Mouse (Mus musculus): ENCODE measurements around the gene Kif7. TPM values are rescaled to one million over a fixed set of nuclear protein-coding genes. Genes with fewer than 3 reads are reported as not detected.

Kif7 gene
- polyA plus RNA-seq, 1 experiment from 2014 or later = 1.2 TPM

DNA sequence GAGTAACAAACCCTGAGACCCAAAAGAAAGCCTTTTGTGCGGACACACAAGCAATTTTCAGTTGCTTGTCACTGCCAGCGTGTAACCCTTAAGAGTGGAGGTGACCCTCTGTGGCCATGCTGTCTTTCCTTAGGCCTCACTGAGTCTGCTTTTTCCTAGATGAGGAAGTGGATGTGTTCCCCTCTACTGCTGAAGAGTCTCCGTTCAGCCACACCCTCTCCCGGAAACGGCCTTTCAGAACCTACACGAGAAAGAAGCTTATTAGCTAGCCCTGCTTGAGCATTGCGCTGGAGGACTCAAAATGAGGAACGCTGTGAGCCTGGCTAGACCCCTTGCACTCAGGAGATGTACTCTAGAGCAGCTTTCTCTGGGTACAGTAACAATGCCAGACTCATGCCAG lies 19.0 kb downstream of the Kif7 start:
- WGBS = 85% methylated on average over 8 of the region's 8 CpGs
- ATAC-seq = no peak
- H3K36me3 ChIP-seq (ENCODE audit: control insufficient read depth, insufficient read depth, low read length) = peaks cover 28% of the 10 kb centered on the region

DNA sequence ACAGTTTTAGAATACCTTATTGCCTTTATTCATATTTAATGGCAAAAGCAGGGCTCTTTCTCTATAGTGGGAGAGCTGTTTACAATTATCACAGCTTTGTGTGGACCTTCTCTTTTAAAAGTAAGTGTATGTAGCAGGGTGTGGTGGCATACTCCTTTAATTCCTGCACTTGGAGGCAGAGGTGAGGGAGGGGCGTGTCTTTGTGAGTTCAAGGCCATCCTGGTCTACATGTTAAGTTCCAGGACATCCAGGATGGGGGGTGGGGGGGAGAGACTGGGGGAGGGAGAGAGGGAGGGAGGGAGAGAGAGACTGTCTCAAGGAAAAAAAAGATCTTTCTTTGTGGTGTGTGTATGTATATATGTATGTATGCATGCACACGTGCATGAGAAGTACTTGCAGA lies 35.3 kb downstream of the Kif7 start:
- peaks cover 11% of the 10 kb centered on the region for H3K36me3 ChIP-seq (ENCODE audit: control insufficient read depth, insufficient read depth, low read length)

More for the DNA sequence above, 19.0 kb downstream of the Kif7 start:
- Histone ChIP-seq H3K9me3 (ENCODE audit: control insufficient read depth, low read length) (no peaks in the 10 kb centered on the region), H3K9ac (ENCODE audit: low read depth, low read length) (no peak overlapping the region), H3K27ac (ENCODE audit: low read length) (no peak overlapping the region), H3K27me3 (replicated peaks; ENCODE audit: control insufficient read depth, insufficient read depth, low read length) (no peaks in the 10 kb centered on the region), H3K4me2 (ENCODE audit: low read depth, low read length) (no peak overlapping the region), H3K4me1 (ENCODE audit: control insufficient read depth, insufficient read depth, low read length) (no peaks in the 10 kb centered on the region), H3K4me3 (ENCODE audit: low read length) (no peak overlapping the region)

DNA sequence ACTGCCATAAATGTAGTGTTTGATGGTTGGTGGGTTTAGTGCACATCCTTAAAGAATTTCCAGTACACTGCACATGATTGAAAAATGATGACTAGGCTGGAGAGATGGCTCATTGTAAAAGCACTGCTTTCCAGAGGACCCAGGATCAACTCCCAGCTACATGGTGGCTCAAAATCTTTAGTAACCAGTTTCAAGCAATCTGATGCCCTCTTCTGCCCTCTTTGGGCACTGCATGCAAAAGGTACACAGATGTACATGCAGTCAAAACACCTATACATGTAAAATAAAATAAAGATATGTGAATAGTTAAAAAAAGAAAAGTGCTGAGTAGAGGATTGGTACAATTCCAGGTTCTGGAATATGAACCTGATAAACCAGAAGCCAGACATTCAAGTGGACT lies 36.3 kb downstream of the Kif7 start:
- Histone ChIP-seq H3K4me3 (ENCODE audit: low read length) (no peak overlapping the region), H3K9ac (ENCODE audit: low read depth, low read length) (no peak overlapping the region), H3K27ac (ENCODE audit: low read length) (no peak overlapping the region), H3K36me3 (ENCODE audit: control insufficient read depth, insufficient read depth, low read length) (peaks cover 11% of the 10 kb centered on the region), H3K4me1 (ENCODE audit: control insufficient read depth, insufficient read depth, low read length) (no peaks in the 10 kb centered on the region), H3K4me2 (ENCODE audit: low read depth, low read length) (no peak overlapping the region), H3K9me3 (ENCODE audit: control insufficient read depth, low read length) (no peaks in the 10 kb centered on the region), H3K27me3 (replicated peaks; ENCODE audit: control insufficient read depth, insufficient read depth, low read length) (no peaks in the 10 kb centered on the region)
- no peak for ATAC-seq

More for the DNA sequence above, 35.3 kb downstream of the Kif7 start:
- no peaks in the 10 kb centered on the region for H3K27me3 ChIP-seq (replicated peaks; ENCODE audit: control insufficient read depth, insufficient read depth, low read length)
- H3K9ac ChIP-seq (ENCODE audit: low read depth, low read length) = no peak overlapping the region
- H3K27ac ChIP-seq (ENCODE audit: low read length) = no peak overlapping the region
- no peak overlapping the region for H3K4me2 ChIP-seq (ENCODE audit: low read depth, low read length)
- WGBS = 96% methylated on average over 2 of the region's 2 CpGs
- no peak overlapping the region for H3K4me3 ChIP-seq (ENCODE audit: low read length)
- ATAC-seq = no peak
- no peaks in the 10 kb centered on the region for H3K4me1 ChIP-seq (ENCODE audit: control insufficient read depth, insufficient read depth, low read length)
- H3K9me3 ChIP-seq (ENCODE audit: control insufficient read depth, low read length) = no peaks in the 10 kb centered on the region

DNA sequence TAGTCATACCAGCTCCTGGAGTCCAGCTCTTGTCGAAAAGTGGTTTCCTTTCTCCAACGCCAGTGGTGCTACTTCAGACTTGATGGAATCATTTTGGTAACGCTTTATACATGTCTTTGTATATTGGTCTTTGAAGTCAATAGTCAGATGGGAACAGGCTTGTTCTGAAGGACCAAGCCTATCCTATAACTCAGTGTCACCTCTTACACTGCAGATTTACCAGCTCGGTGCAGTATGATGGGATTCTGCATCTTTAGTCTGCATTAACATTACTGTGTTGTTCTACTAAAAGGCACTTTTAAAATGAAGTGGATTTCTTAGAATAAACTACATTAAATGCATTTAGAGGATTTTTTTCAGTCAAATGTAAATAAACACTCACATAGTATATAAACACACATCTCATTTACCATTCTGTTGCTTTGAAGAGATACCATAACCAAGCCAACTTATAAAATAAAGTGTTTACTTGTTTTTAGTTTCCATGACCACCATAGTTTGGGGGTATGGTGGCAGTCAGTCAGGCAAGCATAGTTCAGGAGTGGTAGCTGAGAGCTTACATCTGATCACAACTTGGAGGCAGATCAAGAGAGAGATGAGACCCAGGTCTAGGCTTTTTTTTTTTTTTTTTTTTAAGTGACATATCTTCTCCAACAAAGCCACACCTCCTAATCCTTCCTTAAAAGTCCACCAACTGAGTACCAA lies 44.5 kb downstream of the Kif7 start:
- Histone ChIP-seq H3K27ac (ENCODE audit: low read length) (no peak overlapping the region), H3K4me3 (ENCODE audit: low read length) (no peak overlapping the region), H3K9ac (ENCODE audit: low read depth, low read length) (no peak overlapping the region), H3K4me1 (ENCODE audit: control insufficient read depth, insufficient read depth, low read length) (no peaks in the 10 kb centered on the region), H3K9me3 (ENCODE audit: control insufficient read depth, low read length) (no peaks in the 10 kb centered on the region), H3K4me2 (ENCODE audit: low read depth, low read length) (no peak overlapping the region), H3K36me3 (ENCODE audit: control insufficient read depth, insufficient read depth, low read length) (peaks cover 24% of the 10 kb centered on the region; the same call in 1 of the 2 replicates), H3K27me3 (replicated peaks; ENCODE audit: control insufficient read depth, insufficient read depth, low read length) (no peaks in the 10 kb centered on the region)
- 94% methylated on average over 4 of the region's 4 CpGs for WGBS
- ATAC-seq = no peak

DNA sequence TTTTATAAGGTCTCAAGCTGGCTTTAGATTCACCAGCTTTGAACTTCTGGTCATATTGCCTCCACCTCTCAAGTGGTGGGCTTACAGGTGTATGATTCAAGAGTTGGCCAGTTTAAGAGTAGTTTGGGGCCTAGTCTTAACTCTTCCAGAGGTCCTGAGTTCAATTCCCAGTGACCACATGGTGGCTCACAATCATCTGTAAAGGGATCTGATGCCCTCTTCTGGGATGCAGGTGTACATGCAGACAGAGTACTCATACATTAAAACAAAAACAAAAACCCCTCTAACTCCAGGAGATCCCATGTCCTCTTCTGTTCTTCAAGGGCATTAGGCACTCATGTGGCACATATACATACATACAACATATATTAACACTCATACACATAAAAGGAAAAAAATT lies 48.8 kb downstream of the Kif7 start:
- no peak overlapping the region for H3K4me3 ChIP-seq (ENCODE audit: low read length)
- peaks cover 17% of the 10 kb centered on the region; the same call in 1 of the 2 replicates for H3K36me3 ChIP-seq (ENCODE audit: control insufficient read depth, insufficient read depth, low read length)
- no peak overlapping the region for H3K9ac ChIP-seq (ENCODE audit: low read depth, low read length)
- no peak overlapping the region for H3K27ac ChIP-seq (ENCODE audit: low read length)
- no peak overlapping the region for H3K4me2 ChIP-seq (ENCODE audit: low read depth, low read length)
- H3K9me3 ChIP-seq (ENCODE audit: control insufficient read depth, low read length) = no peaks in the 10 kb centered on the region
- no peaks in the 10 kb centered on the region for H3K27me3 ChIP-seq (replicated peaks; ENCODE audit: control insufficient read depth, insufficient read depth, low read length)
- no peak for ATAC-seq
- H3K4me1 ChIP-seq (ENCODE audit: control insufficient read depth, insufficient read depth, low read length) = peaks cover 10% of the 10 kb centered on the region; the same call in 1 of the 2 replicates

DNA sequence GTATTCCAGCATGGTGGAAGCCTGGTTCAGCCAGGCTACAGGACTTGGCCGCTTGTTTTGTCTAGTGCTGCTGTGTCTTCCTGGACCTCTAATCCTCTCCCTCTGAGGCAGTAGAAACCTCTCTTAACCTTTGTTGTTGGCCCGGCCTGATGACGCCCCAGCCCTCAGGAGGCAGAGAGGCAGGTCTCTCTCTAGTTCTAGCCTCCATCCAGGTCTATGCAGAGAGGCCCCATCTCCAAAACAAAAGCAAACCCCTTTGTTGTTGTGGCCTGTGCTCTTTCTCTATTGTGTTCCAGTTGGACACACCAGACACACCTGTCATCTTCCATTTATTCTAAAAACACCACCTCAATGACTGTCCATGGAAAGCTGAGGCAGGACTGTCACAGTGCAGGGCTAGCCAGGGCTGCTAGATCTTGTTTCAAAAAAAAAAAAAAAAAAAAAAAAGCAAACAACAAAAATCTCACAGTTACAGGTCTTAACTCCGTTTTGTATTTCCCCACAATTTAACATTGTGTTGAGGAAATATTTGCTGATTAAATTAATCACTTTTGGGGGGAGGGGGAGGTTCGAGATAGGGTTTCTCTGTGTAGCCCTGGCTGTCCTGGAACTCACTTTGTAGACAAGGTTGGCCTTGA lies 54.1 kb downstream of the Kif7 start:
- peak overlapping the region; percentile 96 for H3K4me3 ChIP-seq (ENCODE audit: low read length)
- peak overlapping the region; percentile 89 for H3K9ac ChIP-seq (ENCODE audit: low read depth, low read length)
- H3K9me3 ChIP-seq (ENCODE audit: control insufficient read depth, low read length) = no peaks in the 10 kb centered on the region
- H3K27me3 ChIP-seq (replicated peaks; ENCODE audit: control insufficient read depth, insufficient read depth, low read length) = no peaks in the 10 kb centered on the region
- H3K4me1 ChIP-seq (ENCODE audit: control insufficient read depth, insufficient read depth, low read length) = peaks cover 14% of the 10 kb centered on the region; the same call in 1 of the 2 replicates
- ATAC-seq = no peak
- H3K4me2 ChIP-seq (ENCODE audit: low read depth, low read length) = peak overlapping the region; percentile 88
- H3K36me3 ChIP-seq (ENCODE audit: control insufficient read depth, insufficient read depth, low read length) = no peaks in the 10 kb centered on the region
- 6% methylated on average over 5 of the region's 5 CpGs for WGBS
- H3K27ac ChIP-seq (ENCODE audit: low read length) = no peak overlapping the region

DNA sequence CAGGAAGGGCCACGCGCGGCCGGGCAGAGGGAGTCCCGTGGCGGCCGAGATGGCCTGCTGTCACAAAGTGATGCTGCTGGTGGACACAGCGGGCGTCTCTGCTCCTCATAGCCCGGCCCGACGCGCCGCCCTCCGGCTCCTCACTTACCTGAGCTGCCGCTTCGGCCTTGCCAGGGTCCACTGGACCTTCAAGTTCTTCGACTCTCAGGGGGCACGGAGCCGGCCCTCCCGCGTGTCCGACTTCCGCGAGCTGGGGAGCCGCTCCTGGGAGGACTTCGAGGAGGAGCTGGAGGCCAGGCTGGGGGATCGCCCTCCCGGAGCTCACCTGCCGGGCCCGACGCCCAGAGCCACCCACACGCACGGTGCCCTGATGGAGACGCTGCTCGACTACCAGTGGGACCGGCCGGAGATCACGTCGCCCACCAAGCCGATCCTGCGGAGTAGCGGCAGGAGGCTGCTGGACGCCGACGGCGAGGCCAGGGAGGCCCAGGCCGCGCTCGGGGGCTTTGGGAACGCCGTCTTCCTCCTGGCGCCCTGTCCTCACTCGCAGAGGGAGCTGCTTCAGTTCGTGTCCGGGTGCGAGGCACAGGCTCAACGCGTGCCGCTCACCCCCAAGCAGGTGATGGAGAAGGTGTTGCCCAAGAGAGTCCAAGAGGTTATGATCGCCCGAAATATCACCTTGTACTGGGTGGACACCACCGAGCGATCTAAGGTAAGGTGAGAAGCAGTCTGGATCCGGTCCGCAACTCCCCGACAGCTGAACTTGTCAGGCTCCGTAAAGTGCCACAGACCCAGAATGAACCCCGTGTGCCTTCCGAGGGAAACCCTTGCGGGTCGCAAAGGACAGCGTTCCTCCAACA lies 55.0 kb downstream of the Kif7 start:
- H3K9me3 ChIP-seq (ENCODE audit: control insufficient read depth, low read length) = no peaks in the 10 kb centered on the region
- no peaks in the 10 kb centered on the region for H3K27me3 ChIP-seq (replicated peaks; ENCODE audit: control insufficient read depth, insufficient read depth, low read length)
- H3K27ac ChIP-seq (ENCODE audit: low read length) = no peak overlapping the region
- H3K4me1 ChIP-seq (ENCODE audit: control insufficient read depth, insufficient read depth, low read length) = peaks cover 14% of the 10 kb centered on the region; the same call in 1 of the 2 replicates
- ATAC-seq = peak; percentile 55
- no peaks in the 10 kb centered on the region for H3K36me3 ChIP-seq (ENCODE audit: control insufficient read depth, insufficient read depth, low read length)
- peak overlapping the region; percentile 96 for H3K4me3 ChIP-seq (ENCODE audit: low read length)
- peak overlapping the region; percentile 89 for H3K9ac ChIP-seq (ENCODE audit: low read depth, low read length)
- WGBS = 0% methylated on average over 73 of the region's 73 CpGs
- H3K4me2 ChIP-seq (ENCODE audit: low read depth, low read length) = peak overlapping the region; percentile 88

DNA sequence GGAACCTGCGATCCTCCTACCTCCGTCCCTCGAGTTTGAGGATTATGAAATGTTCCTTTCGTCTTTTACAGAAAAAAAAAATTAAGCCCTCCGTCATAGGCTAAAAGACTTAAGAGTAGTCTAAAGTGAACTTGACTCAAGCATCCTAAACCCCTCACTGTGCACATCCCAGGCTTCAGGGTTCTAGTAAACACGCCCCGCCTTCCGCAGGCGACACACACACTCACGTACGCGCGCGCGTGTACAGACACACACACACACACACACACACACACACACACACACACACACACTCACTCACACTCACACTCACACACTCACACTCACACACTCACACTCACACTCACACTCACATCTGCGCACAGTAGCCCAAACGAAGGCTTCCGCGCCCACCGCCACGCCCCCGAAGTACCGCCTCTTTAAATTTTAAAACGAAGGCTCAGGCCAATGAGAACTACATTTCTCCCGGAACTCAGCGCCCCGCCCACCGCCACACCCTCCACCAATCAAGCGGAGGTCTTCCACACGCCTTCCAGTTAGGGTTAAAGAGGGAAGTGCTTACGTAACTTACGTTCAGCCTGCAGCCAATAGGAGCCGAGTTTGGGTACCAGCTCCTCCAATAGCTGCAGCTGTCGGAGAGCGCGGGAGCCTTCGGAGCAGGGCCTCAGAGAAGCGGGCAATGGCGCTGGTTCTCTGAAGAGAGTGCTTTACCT lies 55.8 kb downstream of the Kif7 start, which contains the start of gene Ticrr:
Gene Ticrr (plus strand): TSS at position 619 of the 713 bp plus-strand sequence.
- under 1% methylated on average over 39 of the region's 39 CpGs for WGBS
- peak; percentile 100 for ATAC-seq
- Histone ChIP-seq H3K27ac (ENCODE audit: low read length) (no peak within 1 kb of the TSS), H3K9me3 (ENCODE audit: control insufficient read depth, low read length) (no peaks in the 10 kb centered on the region), H3K36me3 (ENCODE audit: control insufficient read depth, insufficient read depth, low read length) (no peaks in the 10 kb centered on the region), H3K9ac (ENCODE audit: low read depth, low read length) (peak within 1 kb of the TSS; percentile 89), H3K27me3 (replicated peaks; ENCODE audit: control insufficient read depth, insufficient read depth, low read length) (no peaks in the 10 kb centered on the region), H3K4me3 (ENCODE audit: low read length) (peak within 1 kb of the TSS; percentile 96), H3K4me1 (ENCODE audit: control insufficient read depth, insufficient read depth, low read length) (peaks cover 14% of the 10 kb centered on the region; the same call in 1 of the 2 replicates), H3K4me2 (ENCODE audit: low read depth, low read length) (peak within 1 kb of the TSS; percentile 88)

DNA sequence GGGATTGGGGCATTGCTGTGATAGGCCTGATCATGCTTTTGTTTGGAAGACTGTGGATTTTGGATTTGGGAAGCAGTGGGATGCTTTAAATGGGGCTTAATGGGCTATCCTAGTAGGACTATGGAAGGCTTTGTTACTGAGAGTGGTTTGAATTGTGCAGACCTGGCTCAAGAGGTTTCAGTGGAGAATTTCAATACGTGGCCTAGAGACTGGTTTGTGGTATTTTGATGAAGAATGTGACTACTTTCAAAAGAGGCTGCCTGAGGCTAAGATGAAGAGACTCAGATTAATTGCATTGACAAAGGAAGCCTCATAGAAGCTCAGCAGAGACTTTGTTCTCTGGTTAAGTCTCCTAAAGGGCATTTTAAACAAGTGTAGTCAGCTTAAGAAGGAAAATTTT lies 60.9 kb downstream of the Kif7 start:
- Histone ChIP-seq H3K27me3 (replicated peaks; ENCODE audit: control insufficient read depth, insufficient read depth, low read length) (no peaks in the 10 kb centered on the region), H3K36me3 (ENCODE audit: control insufficient read depth, insufficient read depth, low read length) (no peaks in the 10 kb centered on the region), H3K4me2 (ENCODE audit: low read depth, low read length) (no peak overlapping the region), H3K4me3 (ENCODE audit: low read length) (no peak overlapping the region), H3K9me3 (ENCODE audit: control insufficient read depth, low read length) (no peaks in the 10 kb centered on the region), H3K9ac (ENCODE audit: low read depth, low read length) (no peak overlapping the region), H3K27ac (ENCODE audit: low read length) (no peak overlapping the region), H3K4me1 (ENCODE audit: control insufficient read depth, insufficient read depth, low read length) (no peaks in the 10 kb centered on the region)
- ATAC-seq = no peak
- WGBS = 44% methylated on average over 1 of the region's 1 CpGs

Measured in intestine, embryonic 16.5 days (tissue).